Mouse (Mus musculus) lung, adult 2 months (tissue): Measurements from ENCODE around the gene Mical3. TPM values are rescaled to one million over a fixed set of nuclear protein-coding genes. Genes with fewer than 3 reads are reported as not detected.

Source experiments
- DNase-seq: peaks from one replicate; pipeline ENCODE4 v3.0.0; 2022
- H3K4me1 ChIP-seq: fragments of 200-500 bp; 2 replicates; pipeline ENCODE4 v1.6.1; 2011; ENCODE audit warnings: low read length; ENCODE audit not compliant: control insufficient read depth, insufficient read depth
- H3K4me3 ChIP-seq: fragments of 200-500 bp; replicated peaks from 2 replicates; pipeline ENCODE3; 2011; ENCODE audit warnings: low read depth, mild to moderate bottlenecking, control low read depth, low read length; ENCODE audit errors: extremely low read depth
- CTCF ChIP-seq: fragments of 200-500 bp; IDR thresholded peaks from 2 replicates; pipeline ENCODE4 v1.5.1; 2011; ENCODE audit warnings: mild to moderate bottlenecking, low read length, control low read depth; ENCODE audit not compliant: insufficient read depth
- POLR2A ChIP-seq: fragments of 200-500 bp; IDR thresholded peaks from 2 replicates; pipeline ENCODE4 v1.6.1; 2011; ENCODE audit warnings: low read depth, mild to moderate bottlenecking, control low read depth, low read length, borderline replicate concordance; ENCODE audit errors: extremely low read depth
- WGBS: fragments of 180-500 bp; shearing (Covaris S2); methylation state at CpG from one replicate; pipeline ENCODE4 v1.1.7; 2018; 5-methylcytosine and 5-hydroxymethylcytosine counted together
- polyA plus RNA-seq: library from polyadenylated mRNA; depleted of rRNA; stranded (reverse); fragments of >200 nt; gene quantifications from 2 replicates; pipeline ENCODE4 v1.2.3, GENCODE M21; 2012

Mical3 gene
- polyA plus RNA-seq, 1 experiment = 24.3 TPM

GRCm38 (mm10) chr6:121076929-121077566 lies 53.8 kb downstream of the Mical3 start:
- 65% methylated on average over 12 of the region's 12 CpGs for WGBS
- DNase-seq = no peak
- Histone ChIP-seq H3K4me1 (peaks cover 3% of the 10 kb centered on the region; the same call in 1 of the 2 replicates), H3K4me3 (no peak overlapping the region)
- TF ChIP-seq CTCF = no peak
- no peak for TF ChIP-seq POLR2A

- Histone ChIP-seq H3K4me3 (no peak overlapping the region), H3K4me1 (peaks cover 6% of the 10 kb centered on the region)
- no peak for TF ChIP-seq CTCF
- no peak for TF ChIP-seq POLR2A
- no peak for DNase-seq
- 85% methylated on average over 1 of the region's 1 CpGs for WGBS
These were observed 55.0 kb downstream of the Mical3 start for GRCm38 (mm10) chr6:121075763-121076162.

- TF ChIP-seq CTCF (no peak), POLR2A (no peak)
- H3K4me3 ChIP-seq = no peak overlapping the region
- WGBS = 65% methylated on average over 7 of the region's 7 CpGs
- DNase-seq = no peak
- peaks cover 7% of the 10 kb centered on the region for H3K4me1 ChIP-seq
These were observed 57.5 kb downstream of the Mical3 start for GRCm38 (mm10) chr6:121073312-121073711.

- DNase-seq = no peak
- no peak for TF ChIP-seq POLR2A
- no peak for TF ChIP-seq CTCF
- WGBS = 62% methylated on average over 2 of the region's 2 CpGs
- Histone ChIP-seq H3K4me3 (no peak overlapping the region), H3K4me1 (peaks cover 9% of the 10 kb centered on the region)
These were observed 58.2 kb downstream of the Mical3 start for GRCm38 (mm10) chr6:121072615-121073014.

GRCm38 (mm10) chr6:121070584-121071230 lies 60.1 kb downstream of the Mical3 start:
- Histone ChIP-seq H3K4me3 (no peak overlapping the region), H3K4me1 (peaks cover 11% of the 10 kb centered on the region)
- no peak for TF ChIP-seq POLR2A
- no peak for TF ChIP-seq CTCF
- WGBS = 59% methylated on average over 9 of the region's 9 CpGs
- DNase-seq = no peak

GRCm38 (mm10) chr6:121069156-121069555 lies 61.6 kb downstream of the Mical3 start:
- TF ChIP-seq POLR2A = no peak
- no peak for TF ChIP-seq CTCF
- Histone ChIP-seq H3K4me3 (no peak overlapping the region), H3K4me1 (peaks cover 11% of the 10 kb centered on the region)
- WGBS = 58% methylated on average over 8 of the region's 8 CpGs
- DNase-seq = no peak

- no peak overlapping the region for H3K4me3 ChIP-seq
- peaks cover 9% of the 10 kb centered on the region; the same call in 1 of the 2 replicates for H3K4me1 ChIP-seq
- no peak for TF ChIP-seq CTCF
- TF ChIP-seq POLR2A = no peak
- DNase-seq = no peak
- WGBS = 77% methylated on average over 7 of the region's 7 CpGs
These were observed 62.7 kb downstream of the Mical3 start for GRCm38 (mm10) chr6:121068087-121068464.

GRCm38 (mm10) chr6:121067426-121068086 lies 63.2 kb downstream of the Mical3 start:
- TF ChIP-seq POLR2A (no peak), CTCF (no peak)
- 45% methylated on average over 11 of the region's 11 CpGs for WGBS
- Histone ChIP-seq H3K4me3 (no peak overlapping the region), H3K4me1 (peaks cover 9% of the 10 kb centered on the region; the same call in 1 of the 2 replicates)
- no peak for DNase-seq

GRCm38 (mm10) chr6:121066761-121067160 lies 64.0 kb downstream of the Mical3 start:
- H3K4me3 ChIP-seq = no peak overlapping the region
- peaks cover 9% of the 10 kb centered on the region; the same call in 1 of the 2 replicates for H3K4me1 ChIP-seq
- TF ChIP-seq CTCF (no peak), POLR2A (no peak)
- WGBS = 47% methylated on average over 6 of the region's 6 CpGs
- DNase-seq = no peak
